Mouse (Mus musculus) heart, postnatal 0 days (tissue): Measurements from ENCODE around the gene Dnajc30. TPM values are rescaled to one million over a fixed set of nuclear protein-coding genes. Genes with fewer than 3 reads are reported as not detected.

Source experiments
- ATAC-seq: fragments of 200-750 bp; cut with Nextera tagmentation; 2 replicates; pipeline ENCODE4 v1.8.0; 2017; ENCODE audit warnings: low read depth, moderate number of reproducible peaks, moderate library complexity; ENCODE audit not compliant: insufficient read depth
- DNase-seq: peaks from one replicate; pipeline ENCODE4 v3.0.0-alpha.2; 2016; ENCODE audit warnings: low spot score
- H3K27ac ChIP-seq: fragments of 300-500 bp; sonication (generic); 2 replicates; pipeline ENCODE4 v1.5.1; 2014; ENCODE audit warnings: low read depth, mild to moderate bottlenecking
- H3K27me3 ChIP-seq: fragments of 300-500 bp; sonication (generic); 2 replicates; pipeline ENCODE4 v1.6.1; 2014; ENCODE audit warnings: low read length, mixed read lengths; ENCODE audit not compliant: control insufficient read depth, insufficient read depth
- H3K36me3 ChIP-seq: fragments of 300-500 bp; sonication (generic); replicated peaks from 2 replicates; pipeline ENCODE4 v1.6.1; 2014; ENCODE audit warnings: low read length, mixed read lengths; ENCODE audit not compliant: control insufficient read depth, insufficient read depth
- H3K4me1 ChIP-seq: fragments of 300-500 bp; sonication (generic); 2 replicates; pipeline ENCODE4 v1.6.1; 2014; ENCODE audit warnings: antibody characterized with exemption; ENCODE audit not compliant: control insufficient read depth, insufficient read depth
- H3K4me2 ChIP-seq: fragments of 300-500 bp; sonication (generic); 2 replicates; pipeline ENCODE4 v1.6.1; 2014; ENCODE audit warnings: low read depth, mild to moderate bottlenecking, low read length, moderate library complexity
- H3K4me3 ChIP-seq: fragments of 300-500 bp; sonication (generic); 2 replicates; pipeline ENCODE4 v1.5.1; 2014; ENCODE audit warnings: low read depth, low read length
- H3K9ac ChIP-seq: fragments of 300-500 bp; sonication (generic); replicated peaks from 2 replicates; pipeline ENCODE4 v1.6.1; 2014; ENCODE audit warnings: low read depth, low read length, mixed read lengths
- H3K9me3 ChIP-seq: fragments of 300-500 bp; sonication (generic); replicated peaks from 2 replicates; pipeline ENCODE4 v1.6.1; 2016; ENCODE audit warnings: low read length; ENCODE audit not compliant: control insufficient read depth
- CTCF ChIP-seq: IDR thresholded peaks from 2 replicates; pipeline ENCODE4 v1.5.1; 2016; ENCODE audit warnings: antibody characterized with exemption, control low read depth, low read depth
- EP300 ChIP-seq: IDR thresholded peaks from 2 replicates; pipeline ENCODE4 v1.6.1; 2016; ENCODE audit warnings: antibody characterized with exemption, low read depth
- WGBS: fragments of 180-500 bp; shearing (Covaris S2); extraction: QIAGEN DNeasy Blood & Tissue Kit; methylation state at CpG from one replicate; pipeline ENCODE4 v1.1.7; 2014; 5-methylcytosine and 5-hydroxymethylcytosine counted together
- polyA plus RNA-seq: library from polyadenylated mRNA; unstranded; fragments of >200 nt; fragmentation: Nextera tagmentation; extraction: Ambion mirVana; gene quantifications from 2 replicates; pipeline ENCODE4 v1.2.1, GENCODE M21; 2015
- total RNA-seq: library from RNA; depleted of rRNA; stranded (reverse); fragments of >200 nt; gene quantifications from 2 replicates; pipeline ENCODE4 v1.2.3, GENCODE M21; 2014; ENCODE audit warnings: low replicate concordance

Dnajc30 gene
- total and polyA plus RNA-seq, 2 experiments from 2014 or later = 19.7 to 33.6 TPM

- TF ChIP-seq CTCF = no peak
- no peak for TF ChIP-seq EP300
- ATAC-seq = no peak
- Histone ChIP-seq H3K9me3 (no peaks in the 10 kb centered on the region), H3K27ac (no peak overlapping the region), H3K4me3 (peak overlapping the region; percentile 60), H3K27me3 (no peaks in the 10 kb centered on the region), H3K9ac (no peak overlapping the region), H3K4me2 (peak overlapping the region; percentile 85), H3K36me3 (no peaks in the 10 kb centered on the region), H3K4me1 (peaks cover 43% of the 10 kb centered on the region)
- 34% methylated on average over 11 of the region's 11 CpGs for WGBS
- DNase-seq = peak; percentile 44
Measured at GRCm38 (mm10) chr5:135024665-135025224, 39.3 kb upstream of the Dnajc30 start.

- H3K4me2 ChIP-seq = no peak overlapping the region
- 41% methylated on average over 7 of the region's 7 CpGs for WGBS
- ATAC-seq = no peak
- no peaks in the 10 kb centered on the region for H3K9me3 ChIP-seq
- DNase-seq = no peak
- TF ChIP-seq EP300 = no peak
- no peak for TF ChIP-seq CTCF
- H3K4me3 ChIP-seq = no peak overlapping the region
- no peaks in the 10 kb centered on the region for H3K36me3 ChIP-seq
- H3K4me1 ChIP-seq = peaks cover 43% of the 10 kb centered on the region
- H3K27ac ChIP-seq = no peak overlapping the region
- no peak overlapping the region for H3K9ac ChIP-seq
- H3K27me3 ChIP-seq = no peaks in the 10 kb centered on the region
Measured at GRCm38 (mm10) chr5:135025899-135026298, 38.1 kb upstream of the Dnajc30 start.

GRCm38 (mm10) chr5:135029007-135029854, 34.8 kb upstream of the Dnajc30 start:
- Histone ChIP-seq H3K9me3 (no peaks in the 10 kb centered on the region), H3K4me3 (no peak overlapping the region), H3K27me3 (no peaks in the 10 kb centered on the region), H3K4me2 (peak overlapping the region; percentile 40), H3K9ac (no peak overlapping the region), H3K36me3 (no peaks in the 10 kb centered on the region), H3K27ac (no peak overlapping the region; the same call in 1 of the 2 replicates), H3K4me1 (peaks cover 22% of the 10 kb centered on the region)
- no peak for TF ChIP-seq CTCF
- no peak for TF ChIP-seq EP300
- WGBS = 38% methylated on average over 18 of the region's 18 CpGs
- DNase-seq (peak; percentile 50), ATAC-seq (peak; percentile 38)

- H3K4me3 ChIP-seq = no peak overlapping the region
- 80% methylated on average over 5 of the region's 5 CpGs for WGBS
- no peak overlapping the region for H3K9ac ChIP-seq
- H3K27me3 ChIP-seq = no peaks in the 10 kb centered on the region
- H3K4me2 ChIP-seq = no peak overlapping the region
- DNase-seq = no peak
- H3K9me3 ChIP-seq = 0 out of 2 replicates have a peak, but pooled peaks cover 4% of the 10 kb centered on the region
- H3K27ac ChIP-seq = no peak overlapping the region
- ATAC-seq = no peak
- H3K36me3 ChIP-seq = no peaks in the 10 kb centered on the region
- peaks cover 11% of the 10 kb centered on the region for H3K4me1 ChIP-seq
- TF ChIP-seq EP300 = no peak
- TF ChIP-seq CTCF = no peak
Measured at GRCm38 (mm10) chr5:135032581-135032980, 31.4 kb upstream of the Dnajc30 start.

- WGBS = 98% methylated on average over 2 of the region's 2 CpGs
- H3K4me2 ChIP-seq = no peak overlapping the region
- TF ChIP-seq CTCF (peak; percentile 5; the same call in 1 of the 2 replicates), EP300 (no peak)
Measured at GRCm38 (mm10) chr5:135034593-135034992, 29.4 kb upstream of the Dnajc30 start.

More at GRCm38 (mm10) chr5:135034593-135034992, 29.4 kb upstream of the Dnajc30 start:
- 0 out of 2 replicates have a peak, but pooled peaks cover 4% of the 10 kb centered on the region for H3K9me3 ChIP-seq
- H3K27ac ChIP-seq = no peak overlapping the region
- no peak overlapping the region for H3K9ac ChIP-seq
- no peaks in the 10 kb centered on the region; the same call in 1 of the 2 replicates for H3K36me3 ChIP-seq
- no peaks in the 10 kb centered on the region for H3K27me3 ChIP-seq
- H3K4me1 ChIP-seq = no peaks in the 10 kb centered on the region
- no peak for DNase-seq
- no peak for ATAC-seq
- H3K4me3 ChIP-seq = no peak overlapping the region
